ENCODE assay signal across 8 mouse cellular contexts in genomic region chr4:46087852-46088251, GRCm38 (mm10). TPM values are rescaled to one million over a fixed set of nuclear protein-coding genes. Genes with fewer than 3 reads are reported as not detected.
DNase-seq lines count a peak whose midpoint lies in the region; ATAC-seq and TF ChIP-seq lines count a peak whose summit lies in the region.

No protein-coding gene starts in this region.

- H3K4me2 ChIP-seq in heart, embryonic 11.5 days = no peak overlapping the region
- no peak overlapping the region for H3K4me2 ChIP-seq in lung, postnatal 0 days (replicated peaks; ENCODE audit: low read depth, low read length)
- H3K4me2 ChIP-seq in forebrain, embryonic 15.5 days (replicated peaks) = no peak overlapping the region
- H3K4me2 ChIP-seq in hindbrain, embryonic 13.5 days = no peak overlapping the region

- 0 out of 2 replicates have a peak overlapping the region, but pooled peaks have one; percentile 29 for H3K9ac ChIP-seq in heart, embryonic 11.5 days (ENCODE audit: low read depth, low read length)
- H3K9ac ChIP-seq in lung, postnatal 0 days (replicated peaks; ENCODE audit: low read depth) = no peak overlapping the region
- H3K9ac ChIP-seq in forebrain, embryonic 15.5 days (replicated peaks) = no peak overlapping the region
- no peak overlapping the region for H3K9ac ChIP-seq in hindbrain, embryonic 13.5 days

- H3K36me3 ChIP-seq in heart, embryonic 11.5 days (ENCODE audit: control insufficient read depth, insufficient read depth, low read length) = peaks cover 19% of the 10 kb centered on the region
- no peaks in the 10 kb centered on the region for H3K36me3 ChIP-seq in lung, postnatal 0 days (ENCODE audit: insufficient read depth, low read length)
- no peaks in the 10 kb centered on the region for H3K36me3 ChIP-seq in forebrain, embryonic 15.5 days
- H3K36me3 ChIP-seq in hindbrain, embryonic 13.5 days = no peaks in the 10 kb centered on the region

- H3K4me3 ChIP-seq in heart, embryonic 11.5 days (ENCODE audit: low read depth, low read length) = no peak overlapping the region
- H3K4me3 ChIP-seq in lung, postnatal 0 days (ENCODE audit: low read depth, low read length) = no peak overlapping the region
- H3K4me3 ChIP-seq in forebrain, embryonic 15.5 days = no peak overlapping the region
- no peak overlapping the region for H3K4me3 ChIP-seq in hindbrain, embryonic 13.5 days

- 39% methylated on average over 5 of the region's 5 CpGs for WGBS in heart, embryonic 11.5 days (ENCODE audit: insufficient replicate concordance)
- 16% methylated on average over 2 of the region's 5 CpGs for WGBS in lung, postnatal 0 days
- 61% methylated on average over 5 of the region's 5 CpGs for whole genome bisulfite sequencing in forebrain, embryonic 15.5 days
- 39% methylated on average over 5 of the region's 5 CpGs for WGBS in hindbrain, embryonic 13.5 days

- no peaks in the 10 kb centered on the region for H3K27me3 ChIP-seq in heart, embryonic 11.5 days (ENCODE audit: control insufficient read depth, insufficient read depth, low read length)
- no peaks in the 10 kb centered on the region for H3K27me3 ChIP-seq in lung, postnatal 0 days (replicated peaks; ENCODE audit: insufficient read depth, low read length)
- H3K27me3 ChIP-seq in forebrain, embryonic 15.5 days = no peaks in the 10 kb centered on the region
- H3K27me3 ChIP-seq in hindbrain, embryonic 13.5 days = no peaks in the 10 kb centered on the region

- ATAC-seq in heart, embryonic 11.5 days (replicated peaks; ENCODE audit: insufficient number of reproducible peaks, low FRiP score, low TSS enrichment) = no peak
- peak; percentile 43; the same call in 1 of the 2 replicates for ATAC-seq in lung, postnatal 0 days
- ATAC-seq in forebrain, embryonic 15.5 days (replicated peaks) = no peak
- ATAC-seq in hindbrain, embryonic 13.5 days (ENCODE audit: low FRiP score) = no peak

- no peaks in the 10 kb centered on the region for H3K9me3 ChIP-seq in heart, embryonic 11.5 days (replicated peaks; ENCODE audit: control insufficient read depth, low read length)
- no peaks in the 10 kb centered on the region for H3K9me3 ChIP-seq in lung, postnatal 0 days (ENCODE audit: low read length)
- H3K9me3 ChIP-seq in forebrain, embryonic 15.5 days = no peaks in the 10 kb centered on the region
- H3K9me3 ChIP-seq in hindbrain, embryonic 13.5 days = no peaks in the 10 kb centered on the region

- TF ChIP-seq CTCF in lung, postnatal 0 days (IDR thresholded peaks at IDR 0.05) = no peak

- H3K4me1 ChIP-seq in heart, embryonic 11.5 days (ENCODE audit: control insufficient read depth, insufficient read depth, low read length) = peaks cover 7% of the 10 kb centered on the region
- H3K4me1 ChIP-seq in lung, postnatal 0 days (ENCODE audit: insufficient read depth, low read depth, low read length) = no peaks in the 10 kb centered on the region; the same call in 1 of the 2 replicates
- H3K4me1 ChIP-seq in forebrain, embryonic 15.5 days = no peaks in the 10 kb centered on the region
- H3K4me1 ChIP-seq in hindbrain, embryonic 13.5 days (replicated peaks) = peaks cover 27% of the 10 kb centered on the region

- peak overlapping the region; percentile 30 for H3K27ac ChIP-seq in heart, embryonic 11.5 days (ENCODE audit: low read depth, low read length)
- no peak overlapping the region for H3K27ac ChIP-seq in lung, postnatal 0 days (ENCODE audit: low read length)
- no peak overlapping the region for H3K27ac ChIP-seq in forebrain, embryonic 15.5 days (replicated peaks)
- no peak overlapping the region for H3K27ac ChIP-seq in hindbrain, embryonic 13.5 days

- DNase-seq in ovary, adult 18-20 months (ENCODE audit: low spot score) = peak; percentile 61
- DNase-seq in ovary, postnatal 10 days (ENCODE audit: low spot score) = no peak
- peak; percentile 78 for DNase-seq in cerebellum, adult 9-10 months
- DNase-seq in lung, postnatal 0 days (ENCODE audit: low spot score) = peak; percentile 39
- no peak for DNase-seq in spleen, postnatal 10 days (ENCODE audit: low spot score in 2 of 2)

- TF ChIP-seq EP300 in lung, postnatal 0 days (IDR thresholded peaks at IDR 0.05) = no peak

RNA-seq across cellular contexts. Expression of gene Tmod1, which starts 49.1 kb away (rescaled TPM):
- polyA plus RNA-seq in heart, embryonic 11.5 days (2014; fragmentation: Nextera tagmentation; extraction: Ambion mirVana) = 203 and 215 TPM in 2 replicates
- polyA plus RNA-seq in lung, postnatal 0 days (2015; fragmentation: Nextera tagmentation; extraction: Ambion mirVana) = 14.3 and 15.0 TPM in 2 replicates
- polyA plus RNA-seq in forebrain, embryonic 15.5 days (2015; fragmentation: Nextera tagmentation; extraction: Ambion mirVana) = 0.52 and 0.66 TPM in 2 replicates
- 1.9 and 2.1 TPM in 2 replicates for polyA plus RNA-seq in hindbrain, embryonic 13.5 days (2015; fragmentation: Nextera tagmentation; extraction: Ambion mirVana)

RNA-seq across cellular contexts. Expression of gene Ncbp1, which starts 50.6 kb away (rescaled TPM):
- polyA plus RNA-seq in heart, embryonic 11.5 days (2014; fragmentation: Nextera tagmentation; extraction: Ambion mirVana) = 59.1 and 67.4 TPM in 2 replicates
- polyA plus RNA-seq in lung, postnatal 0 days (2015; fragmentation: Nextera tagmentation; extraction: Ambion mirVana) = 21.9 and 23.8 TPM in 2 replicates
- 99.1 and 101 TPM in 2 replicates for polyA plus RNA-seq in forebrain, embryonic 15.5 days (2015; fragmentation: Nextera tagmentation; extraction: Ambion mirVana)
- 87.5 and 91.0 TPM in 2 replicates for polyA plus RNA-seq in hindbrain, embryonic 13.5 days (2015; fragmentation: Nextera tagmentation; extraction: Ambion mirVana)

RNA-seq across cellular contexts. Expression of gene Tstd2, which starts 50.6 kb away (rescaled TPM):
- polyA plus RNA-seq in heart, embryonic 11.5 days (2014; fragmentation: Nextera tagmentation; extraction: Ambion mirVana) = 23.4 and 26.6 TPM in 2 replicates
- 16.8 and 19.3 TPM in 2 replicates for polyA plus RNA-seq in lung, postnatal 0 days (2015; fragmentation: Nextera tagmentation; extraction: Ambion mirVana)
- polyA plus RNA-seq in forebrain, embryonic 15.5 days (2015; fragmentation: Nextera tagmentation; extraction: Ambion mirVana) = 36.8 and 41.3 TPM in 2 replicates
- polyA plus RNA-seq in hindbrain, embryonic 13.5 days (2015; fragmentation: Nextera tagmentation; extraction: Ambion mirVana) = 37.7 and 42.0 TPM in 2 replicates

Comparison
In these comparisons a context has a peak if more than half of its experiments do, and no peak if none do; other contexts are left out.
1. DNase-seq: peak in ovary, adult 18-20 months (single experiment), cerebellum, adult 9-10 months (single experiment) and lung, postnatal 0 days (single experiment); none in ovary, postnatal 10 days (single experiment) and spleen, postnatal 10 days (0 of 2).
2. RNA of gene Tmod1, which starts 49.1 kb away (polyA plus RNA-seq): 203 to 215 TPM in heart, embryonic 11.5 days; 14.3 to 15.0 TPM in lung, postnatal 0 days, 1.9 to 2.1 TPM in hindbrain, embryonic 13.5 days and 0.52 to 0.66 TPM in forebrain, embryonic 15.5 days; every median in the first group is over 10 times any median in the second.